9 mouse cellular contexts compared by ENCODE assay signal in the genomic region with DNA sequence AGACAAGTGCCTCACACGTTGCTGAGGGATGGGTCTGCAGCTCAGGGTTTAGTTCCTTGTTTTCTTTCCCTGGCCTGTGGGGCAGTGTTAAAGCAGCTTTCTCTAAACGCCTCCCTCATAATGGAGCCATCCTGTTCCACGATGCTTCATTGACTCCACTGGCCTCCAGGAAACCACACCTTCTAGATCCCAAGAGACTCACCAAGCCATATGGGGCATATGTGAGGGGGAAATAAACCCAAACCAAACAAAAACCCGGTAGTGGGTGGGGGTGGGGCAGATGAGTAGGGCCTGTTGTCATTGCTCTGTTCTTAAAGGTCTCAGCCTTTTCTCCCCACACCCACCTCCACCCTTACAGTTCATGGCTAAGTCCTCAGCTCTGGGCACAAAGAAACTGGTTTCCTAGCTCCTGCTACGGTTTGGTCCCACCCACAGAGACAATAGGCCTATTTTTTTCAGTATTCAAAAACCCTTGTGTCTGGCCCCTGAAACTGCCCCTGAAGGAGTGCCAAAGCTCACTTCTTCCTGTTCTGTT. TPM values are rescaled to one million over a fixed set of nuclear protein-coding genes. Genes with fewer than 3 reads are reported as not detected.
A peak's percentile ranks its signal among the peaks of the same experiment; 100 is the strongest.
DNase-seq lines count a peak whose midpoint lies in the region; ATAC-seq and TF ChIP-seq lines count a peak whose summit lies in the region.
"Had no signal": no experiment of that assay in that cellular context is flagged by ENCODE, and none has a peak within 500 bp of the region (broad histone marks: within the 10 kb centered on the region; RNA-seq: fewer than 3 reads in every experiment).

No protein-coding gene starts in this region.

- no peak overlapping the region for H3K4me3 ChIP-seq in spleen, adult 2 months (ENCODE audit: extremely low read depth, insufficient read depth, insufficient read length)
- no peak overlapping the region for H3K4me3 ChIP-seq in lung, embryonic 14.5 days (ENCODE audit: low read depth, low read length)
- H3K4me3 ChIP-seq: erythroblast, embryonic 14.5 days; myocyte had no signal

- no peak overlapping the region for H3K9ac ChIP-seq in lung, embryonic 14.5 days

- ATAC-seq in lung, embryonic 14.5 days (ENCODE audit: insufficient read depth): peak; percentile 62; the same call in 1 of the 2 replicates

- peaks cover 49% of the 10 kb centered on the region for H3K4me1 ChIP-seq in spleen, adult 2 months (ENCODE audit: control insufficient read depth, insufficient read depth, insufficient read length)
- no peaks in the 10 kb centered on the region for H3K4me1 ChIP-seq in lung, embryonic 14.5 days (ENCODE audit: insufficient read depth)

- no peaks in the 10 kb centered on the region for H3K9me3 ChIP-seq in lung, embryonic 14.5 days (ENCODE audit: low read depth, low read length)

- no peak for TF ChIP-seq POLR2A in spleen, adult 2 months (IDR thresholded peaks at IDR 0.05; ENCODE audit: low read depth, low read length)

- peak overlapping the region; percentile 88 for H3K27ac ChIP-seq in spleen, adult 2 months (ENCODE audit: insufficient read depth, low read length)
- peak overlapping the region; percentile 34 for H3K27ac ChIP-seq in lung, embryonic 14.5 days (ENCODE audit: low read depth)

- no peak overlapping the region for H3K4me2 ChIP-seq in lung, embryonic 14.5 days

- no peaks in the 10 kb centered on the region for H3K36me3 ChIP-seq in spleen, adult 2 months (ENCODE audit: control insufficient read depth, insufficient read depth, low read length)
- no peaks in the 10 kb centered on the region for H3K36me3 ChIP-seq in lung, embryonic 14.5 days (ENCODE audit: insufficient read depth)

- WGBS in spleen, adult 2 months: 8% methylated on average over 5 of the region's 5 CpGs
- 13% methylated on average over 5 of the region's 5 CpGs for WGBS in lung, embryonic 14.5 days

- H3K27me3 ChIP-seq in spleen, adult 2 months (ENCODE audit: control insufficient read depth, insufficient read depth, low read length): no peaks in the 10 kb centered on the region
- no peaks in the 10 kb centered on the region for H3K27me3 ChIP-seq in lung, embryonic 14.5 days (ENCODE audit: insufficient read depth, low read length)

- peak; percentile 41 to 53 for DNase-seq in spleen, adult 2 months (ENCODE audit: low read depth in 1 of 2, low spot score in 2 of 2)
- DNase-seq in spleen, adult 12 weeks (ENCODE audit: low spot score): no peak
- peak; percentile 62 for DNase-seq in heart, adult 8-10 months (ENCODE audit: low spot score)
- DNase-seq in lung, embryonic 14.5 days: peak; percentile 42
- DNase-seq in c-Kit-positive CD71-positive TER-119-positive erythroid progenitor cells, embryonic 14.5 days (ENCODE audit: low spot score): no peak
- DNase-seq in layer of hippocampus, adult 11-12 months (ENCODE audit: low spot score): no peak
- no peak for DNase-seq in thymus, postnatal 10 days (ENCODE audit: low spot score in 2 of 2)

- TF ChIP-seq CTCF in spleen, adult 2 months (IDR thresholded peaks at IDR 0.05; ENCODE audit: extremely low read depth, insufficient read depth, insufficient read length, insufficient replicate concordance): no peak
- no peak for TF ChIP-seq CTCF in lung, embryonic 14.5 days (IDR thresholded peaks at IDR 0.05; ENCODE audit: low read depth)

RNA-seq across cellular contexts. Expression of a gene that starts 20.4 kb away (rescaled TPM):
- not detected in 2 replicates for polyA plus RNA-seq in spleen, adult 2 months (2012; rRNA removed)
- total RNA-seq in heart, adult 8-10 months (2022): not detected
- not detected in 2 replicates for polyA plus RNA-seq in lung, embryonic 14.5 days (2014; fragmentation: Nextera tagmentation; extraction: Ambion mirVana)
- polyA plus RNA-seq: erythroblast, embryonic 14.5 days had no signal

RNA-seq across cellular contexts. Expression of a gene that starts 34.6 kb away (rescaled TPM):
- 35.0 and 46.0 TPM in 2 replicates for polyA plus RNA-seq in spleen, adult 2 months (2012; rRNA removed)
- total RNA-seq in heart, adult 8-10 months (2022): 10 to 100 TPM; 34.3 to 45.6 (median 40.1) TPM
- polyA plus RNA-seq in lung, embryonic 14.5 days (2014; fragmentation: Nextera tagmentation; extraction: Ambion mirVana): 3.8 and 4.0 TPM in 2 replicates

RNA-seq across cellular contexts. Expression of a gene that starts 44.3 kb away (rescaled TPM):
- polyA plus RNA-seq in spleen, adult 2 months (2012; rRNA removed): 16.0 and 16.3 TPM in 2 replicates
- 10 to 100 TPM; 10.7 to 13.9 (median 12.5) TPM for total RNA-seq in heart, adult 8-10 months (2022)
- 2.3 and 2.7 TPM in 2 replicates for polyA plus RNA-seq in lung, embryonic 14.5 days (2014; fragmentation: Nextera tagmentation; extraction: Ambion mirVana)
- polyA plus RNA-seq: myocyte had no signal

Comparison
In these comparisons a context has a peak if more than half of its experiments do, and no peak if none do; other contexts are left out.
1. DNase-seq: peak in spleen, adult 2 months (2 of 2), heart, adult 8-10 months (single experiment) and lung, embryonic 14.5 days (single experiment); none in spleen, adult 12 weeks (single experiment), c-Kit-positive CD71-positive TER-119-positive erythroid progenitor cells, embryonic 14.5 days (single experiment), layer of hippocampus, adult 11-12 months (single experiment) and thymus, postnatal 10 days (0 of 2).